Mouse (Mus musculus) kidney, postnatal 4 days (tissue): ENCODE measurements at regions not wholly inside any gene's neighbourhood (a gene's known extent, or its start where the extent isn't known, plus 50 kb on each side); places are given as distances from the start of the nearest gene placed in this dataset.

Source experiments
- DNase-seq, 2 experiments: peaks; one replicate each; pipeline ENCODE4 v3.0.0; 2021; ENCODE audit warnings: mixed read lengths in 2 of 2

DNA sequence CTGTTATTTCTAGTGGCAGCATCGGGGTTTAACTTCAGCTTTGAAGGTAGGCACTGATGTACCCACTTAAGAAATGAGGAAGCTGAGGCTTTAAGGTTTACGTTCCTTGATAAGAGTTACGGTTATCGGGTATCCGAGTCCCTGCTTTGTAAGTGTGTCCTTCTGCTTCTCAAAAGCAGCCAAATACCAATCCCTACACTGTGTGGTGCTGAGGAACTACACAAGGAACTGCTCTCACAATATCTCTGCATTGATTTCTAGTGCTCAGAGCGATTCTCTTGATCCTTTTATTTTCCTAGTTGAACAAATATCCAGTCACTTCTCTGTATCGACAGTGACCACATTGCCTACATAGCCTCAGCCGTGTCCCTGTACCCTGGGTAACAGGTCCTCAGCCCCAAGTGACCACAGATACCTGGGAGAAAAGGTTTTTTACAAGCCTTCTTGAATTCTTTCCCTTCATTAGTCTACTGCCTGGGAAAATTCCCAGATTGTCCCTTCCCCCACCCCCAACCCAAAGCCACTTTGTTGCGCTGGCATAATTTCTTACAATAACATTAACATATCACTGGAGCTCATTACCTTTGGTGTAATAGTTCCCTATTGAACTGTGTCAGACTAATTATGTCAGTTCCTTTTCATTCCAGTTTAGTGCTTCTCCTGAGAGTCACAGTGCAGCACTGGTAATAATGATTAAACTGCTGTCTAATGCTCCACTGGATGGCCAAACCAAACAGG lies 184.0 kb upstream of the Nlrp1b start:
- DNase-seq: peak in 1 of 2 experiments; percentile 11

DNA sequence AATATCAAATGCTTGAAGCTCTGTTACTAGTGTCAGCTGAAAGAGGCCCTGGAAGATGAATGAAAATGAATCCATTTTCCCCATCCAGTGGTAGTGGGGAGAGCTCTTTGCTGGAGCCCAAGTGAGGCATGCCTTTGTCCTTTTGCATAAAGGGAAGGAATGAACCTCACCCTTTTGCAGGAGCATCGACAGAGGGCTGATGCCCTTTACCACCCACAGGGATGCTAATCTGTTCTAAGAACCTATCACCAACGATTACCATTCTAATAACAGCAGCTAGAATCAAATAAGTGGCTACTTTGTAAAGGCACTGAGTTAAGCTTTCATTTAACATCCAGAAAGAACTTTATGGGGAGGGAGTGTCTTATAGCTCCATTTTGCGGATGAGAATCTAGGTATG lies 184.9 kb upstream of the Nlrp1b start:
- DNase-seq: no peak

DNA sequence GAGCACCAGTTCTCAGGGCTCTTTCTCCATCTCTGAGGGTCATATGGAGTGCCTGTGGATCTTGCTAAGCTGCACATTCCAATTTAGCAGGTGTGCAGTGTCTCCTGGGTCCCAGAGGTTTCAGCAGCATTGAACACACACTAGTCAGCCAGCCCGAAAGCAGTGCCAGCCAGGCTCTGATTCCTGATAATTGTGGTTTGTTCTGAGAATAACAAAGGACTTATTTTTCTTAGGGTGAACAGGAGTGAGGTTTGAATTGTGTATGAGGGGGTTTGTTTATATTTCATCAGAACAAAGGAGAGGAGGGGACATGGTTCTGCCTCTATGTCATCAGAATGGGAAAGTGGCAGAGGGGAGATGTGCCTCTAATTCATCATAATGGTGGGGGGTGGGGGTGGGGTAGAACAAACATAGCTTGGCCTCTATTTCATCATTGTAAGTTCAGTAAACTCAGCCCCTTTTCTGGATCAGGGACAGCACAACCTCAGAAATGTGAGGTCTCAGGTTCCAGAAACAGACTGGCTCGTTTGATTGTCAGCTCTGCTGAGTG lies 191.8 kb upstream of the Nlrp1b start:
- no peak for DNase-seq

DNA sequence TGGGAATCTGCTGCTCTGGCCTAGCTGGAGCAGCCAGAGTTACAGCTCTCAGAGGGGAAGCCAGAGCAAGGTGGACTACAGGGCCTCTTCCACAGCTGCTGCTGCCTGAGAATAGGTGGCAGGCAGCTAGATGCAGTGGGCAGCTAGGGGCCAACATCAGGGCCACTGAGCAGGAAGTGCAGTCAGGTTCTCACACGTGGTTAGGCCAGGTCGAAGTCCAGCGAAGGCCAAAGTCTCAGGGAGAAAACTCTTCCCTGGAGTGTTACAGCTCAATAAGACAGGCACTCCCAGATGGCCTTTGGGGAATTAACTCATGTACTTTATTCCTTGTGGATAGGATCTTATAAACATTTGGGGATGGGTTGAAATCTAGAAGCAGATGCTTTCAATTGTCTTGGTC lies 192.7 kb upstream of the Nlrp1b start:
- peak; percentile 19 to 43 for DNase-seq

DNA sequence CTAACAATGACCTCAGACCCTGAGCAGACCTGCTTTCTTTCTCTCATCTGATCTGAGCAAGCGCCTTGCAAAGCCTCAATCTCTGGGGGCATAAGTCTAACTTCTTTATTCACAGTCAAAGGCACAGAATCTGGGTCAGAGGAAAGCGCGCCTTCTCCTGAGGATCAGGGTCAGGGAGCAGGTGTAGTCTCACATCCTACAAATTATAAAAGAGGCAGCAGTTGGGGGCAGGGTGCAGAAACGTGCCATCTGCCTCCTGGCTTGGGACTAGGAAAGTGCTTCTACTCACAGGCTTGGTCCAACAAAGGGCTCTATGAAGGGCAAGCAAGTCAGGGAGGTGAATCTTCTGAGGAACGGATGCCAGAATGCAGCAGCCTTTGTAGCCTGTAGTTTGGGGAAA lies 194.3 kb upstream of the Nlrp1b start:
- no peak for DNase-seq

DNA sequence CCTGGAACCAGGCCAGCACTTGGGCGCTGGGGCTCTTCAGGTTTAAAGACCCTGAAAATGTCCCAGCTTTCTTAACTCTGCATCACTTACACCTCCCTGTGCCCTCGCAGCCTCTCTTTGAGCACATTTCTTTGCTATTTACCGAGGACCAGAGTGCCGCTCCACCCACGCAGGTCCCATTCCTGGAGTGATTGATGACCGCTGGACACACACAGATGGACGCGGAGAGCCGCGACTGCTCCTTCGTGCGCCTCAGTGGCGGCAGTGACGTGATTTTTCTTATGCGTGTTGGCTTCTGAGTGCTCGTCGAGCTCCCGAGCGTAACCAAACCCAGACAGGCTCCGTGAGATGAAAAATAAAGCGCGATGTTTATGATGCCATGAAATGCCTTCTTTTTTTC lies 199.2 kb upstream of the Nlrp1b start:
- DNase-seq: peak; percentile 44 to 65

DNA sequence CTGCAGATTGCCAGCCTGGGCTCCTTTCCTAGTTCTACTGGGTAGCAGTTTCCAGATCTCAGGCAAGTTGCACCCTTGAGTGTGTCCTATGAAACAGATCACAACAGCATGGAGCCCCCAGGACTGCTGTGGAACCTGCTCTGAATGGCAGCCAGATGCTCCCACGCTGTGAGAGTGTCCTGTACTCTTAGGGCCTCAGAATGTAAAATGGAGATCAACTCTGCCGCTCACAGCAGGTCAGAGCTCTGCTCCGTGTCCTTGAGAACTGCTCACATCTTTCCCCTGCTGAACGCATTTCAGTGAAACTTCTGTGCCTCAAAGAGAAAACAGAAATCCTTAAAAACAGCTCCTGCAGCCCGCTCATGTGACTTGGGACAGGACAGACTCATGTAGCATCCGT lies 203.7 kb upstream of the Nlrp1b start:
- no peak for DNase-seq

DNA sequence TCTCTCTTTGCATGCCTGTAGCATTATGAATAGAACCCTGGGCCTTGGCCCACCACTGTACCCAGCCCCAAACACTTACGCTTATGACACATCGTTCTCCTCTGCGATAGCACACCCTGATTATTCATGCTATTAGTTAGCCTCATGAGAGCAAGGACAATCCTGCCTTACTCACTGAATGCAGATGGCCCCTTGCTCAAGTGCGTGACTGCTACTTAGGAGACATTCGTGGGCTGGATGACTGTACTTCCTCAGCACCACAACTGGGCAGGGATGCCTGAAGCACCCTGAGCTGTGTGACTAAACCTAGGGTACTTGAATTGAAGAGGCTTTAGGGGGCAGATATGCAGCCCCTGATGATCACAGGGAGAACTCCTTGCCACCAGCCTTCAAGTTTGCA lies 204.4 kb upstream of the Nlrp1b start:
- DNase-seq: no peak

DNA sequence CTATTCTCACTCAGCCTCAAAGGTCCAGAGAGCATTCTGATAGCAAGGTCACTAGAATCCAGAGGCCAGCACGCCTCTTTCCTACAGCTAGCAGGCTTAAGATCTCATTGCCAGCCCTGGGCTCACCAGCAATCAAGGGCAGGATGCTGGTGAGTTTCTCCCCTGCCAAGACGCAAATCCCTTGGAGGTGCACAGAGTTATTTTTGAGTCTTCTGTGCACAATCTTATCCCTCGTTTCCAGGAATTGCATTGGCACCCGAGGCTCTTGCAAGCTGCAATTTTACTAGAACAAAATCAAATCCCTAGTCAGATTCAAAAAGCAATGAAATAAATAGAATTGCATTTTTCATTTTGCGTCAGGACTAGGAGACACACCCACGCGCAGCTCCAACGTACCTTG lies 205.2 kb upstream of the Nlrp1b start:
- no peak for DNase-seq

DNA sequence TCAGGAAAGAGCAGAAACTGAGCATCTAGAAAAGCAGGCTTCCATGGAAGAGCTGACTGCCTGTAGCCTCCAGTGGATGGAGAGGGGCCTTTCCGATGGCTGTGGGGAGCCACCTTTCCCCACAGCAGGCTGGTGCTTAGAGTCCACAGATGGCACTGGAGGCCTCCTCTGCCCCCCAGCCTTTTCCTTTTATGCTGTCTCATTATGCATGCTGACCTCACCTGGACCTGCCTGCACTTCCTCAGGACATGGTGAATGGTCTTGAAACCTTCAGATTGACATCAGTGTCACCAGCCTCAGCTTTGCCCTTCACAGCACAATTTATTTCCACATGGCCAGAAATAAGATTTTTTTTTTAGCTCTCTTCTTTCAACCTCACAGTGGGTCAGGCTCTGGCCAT lies 205.8 kb upstream of the Nlrp1b start:
- DNase-seq: no peak

DNA sequence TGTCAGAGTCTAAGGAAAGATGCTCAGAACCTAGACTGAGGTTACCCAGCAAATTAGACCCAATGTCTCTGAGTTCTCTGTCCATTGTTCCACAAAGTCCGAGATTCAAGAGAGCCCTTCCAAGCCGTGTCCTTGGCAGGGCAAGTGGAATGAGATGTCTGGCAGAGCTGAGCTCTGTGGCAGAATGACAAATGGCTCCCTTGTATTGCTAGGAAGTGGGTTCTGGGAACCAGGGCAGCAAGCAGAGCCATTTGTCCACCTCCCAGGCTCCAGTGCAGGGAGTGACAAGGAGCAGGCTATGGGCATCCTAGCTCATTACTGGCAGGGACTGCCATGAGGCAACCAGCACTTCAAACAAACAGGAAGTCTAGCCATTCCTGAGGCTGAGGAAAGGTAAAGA lies 206.3 kb upstream of the Nlrp1b start:
- no peak for DNase-seq

DNA sequence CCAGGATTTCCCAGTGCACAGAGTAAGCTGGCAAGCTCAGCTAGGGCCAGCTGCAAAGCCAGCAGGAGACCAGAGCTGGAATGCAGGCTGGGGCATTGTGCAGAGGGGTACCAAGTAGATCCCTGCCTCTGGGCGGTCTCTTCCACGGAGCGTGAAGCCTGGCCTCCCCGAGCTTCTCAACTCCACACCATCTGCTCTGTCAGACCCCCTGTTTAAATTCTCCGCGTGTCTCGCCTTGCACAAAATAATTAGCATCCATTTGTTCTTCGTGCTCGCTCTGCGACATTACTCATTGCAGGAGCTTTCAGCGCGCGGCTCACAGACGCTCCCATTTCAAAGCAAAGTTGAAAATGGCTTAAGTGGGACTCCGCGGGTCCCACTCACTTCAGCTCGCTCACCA lies 209.3 kb upstream of the Nlrp1b start:
- DNase-seq: peak; percentile 26 to 40

DNA sequence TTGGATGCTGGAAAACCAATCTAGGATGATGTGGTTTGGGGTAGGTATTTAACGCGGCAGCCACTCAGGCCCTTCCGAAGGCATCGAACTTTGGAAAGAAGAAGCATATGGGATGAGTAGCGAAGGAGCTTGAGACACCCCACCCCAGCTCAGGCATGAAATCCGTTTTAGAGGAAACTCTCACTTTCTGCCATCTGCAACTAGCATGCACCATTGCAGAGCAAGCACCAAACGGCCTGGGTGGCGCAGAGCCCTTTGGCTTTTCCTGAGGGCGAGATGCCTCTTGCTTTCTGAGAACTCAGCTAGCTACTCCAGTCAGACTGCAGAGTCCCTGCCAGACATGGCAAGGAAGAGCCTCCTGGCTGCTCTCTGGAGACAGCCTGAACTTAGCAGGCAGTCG lies 209.9 kb upstream of the Nlrp1b start:
- DNase-seq: no peak

DNA sequence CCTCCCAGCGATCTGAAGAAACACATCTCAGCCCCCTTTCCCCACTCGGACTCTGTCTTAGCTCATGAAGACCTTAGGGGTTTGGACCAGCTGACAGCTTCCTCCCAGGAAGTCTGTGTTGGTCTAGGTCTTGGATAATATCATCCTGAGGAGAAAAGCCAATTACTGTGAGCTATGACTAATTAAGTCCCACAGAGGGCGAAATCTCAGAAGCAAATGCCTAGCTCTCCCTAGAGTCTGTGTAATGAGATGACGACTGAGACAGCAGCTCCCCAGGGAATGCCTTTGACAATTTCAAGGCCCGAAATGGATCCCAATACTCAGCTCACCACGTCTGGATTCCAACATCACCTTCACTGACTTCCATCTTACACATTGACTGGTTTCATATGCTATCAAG lies 213.5 kb upstream of the Nlrp1b start:
- DNase-seq: no peak

DNA sequence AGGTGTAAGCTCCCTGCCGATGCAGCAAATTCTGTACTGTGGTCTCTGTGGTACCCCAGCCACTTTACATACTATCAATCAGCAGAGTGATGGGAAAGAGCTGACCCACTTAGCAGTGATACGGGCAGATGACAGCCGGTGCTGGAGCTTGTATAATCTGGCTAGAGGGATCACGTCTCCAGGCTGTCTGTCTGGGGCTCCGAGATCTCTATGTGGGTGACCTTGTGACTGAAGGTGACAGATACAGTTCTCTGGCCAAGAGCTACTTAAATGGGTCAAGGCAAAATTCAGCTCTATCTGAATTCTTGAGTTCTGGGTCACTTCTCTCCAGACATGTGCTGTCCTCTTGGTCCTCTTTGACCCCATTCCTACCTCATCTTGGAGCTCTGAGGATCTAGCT lies 216.1 kb upstream of the Nlrp1b start:
- no peak for DNase-seq

DNA sequence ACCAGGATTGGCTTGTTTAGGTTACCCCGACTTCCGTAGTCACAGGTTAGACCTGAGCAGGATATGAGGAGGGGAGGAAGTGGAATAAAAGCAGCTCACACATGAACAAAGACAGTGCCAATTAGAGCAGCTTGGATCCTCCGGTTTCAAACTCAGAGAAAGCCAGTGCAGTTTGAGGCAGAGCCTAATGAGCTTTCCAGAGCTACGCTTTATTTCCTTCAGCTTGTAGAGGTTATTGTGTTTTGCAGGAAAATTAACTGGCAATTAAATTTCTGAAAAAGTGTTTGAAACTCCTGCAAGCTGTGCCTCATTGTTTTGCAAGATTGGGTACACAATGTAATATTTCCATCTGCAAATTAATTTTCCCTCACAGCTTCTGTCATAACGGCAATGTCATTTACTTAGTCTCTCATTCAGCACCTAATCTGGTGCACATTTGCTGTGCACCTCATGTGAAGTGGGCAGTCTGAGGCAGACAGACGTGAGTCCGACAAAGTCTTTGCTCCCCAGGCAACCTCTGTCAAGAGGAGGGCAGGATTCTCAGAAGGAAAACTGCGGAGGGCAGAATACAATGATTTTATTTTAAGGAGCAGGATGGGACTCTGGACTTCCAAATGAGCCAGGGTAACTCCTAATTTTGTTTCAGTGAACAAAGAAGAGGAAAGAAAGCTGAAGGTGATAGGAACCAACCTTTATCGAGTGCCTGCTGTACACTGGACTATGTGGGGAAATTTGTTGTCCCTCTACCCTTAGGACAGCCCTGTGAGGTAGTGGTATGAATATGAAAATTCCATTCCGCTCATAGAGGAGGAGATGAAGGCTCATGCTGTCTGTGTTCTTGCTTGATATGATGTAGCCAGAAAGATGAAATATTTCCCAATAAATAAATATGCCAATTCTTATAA lies 217.6 kb upstream of the Nlrp1b start:
- DNase-seq: no peak

DNA sequence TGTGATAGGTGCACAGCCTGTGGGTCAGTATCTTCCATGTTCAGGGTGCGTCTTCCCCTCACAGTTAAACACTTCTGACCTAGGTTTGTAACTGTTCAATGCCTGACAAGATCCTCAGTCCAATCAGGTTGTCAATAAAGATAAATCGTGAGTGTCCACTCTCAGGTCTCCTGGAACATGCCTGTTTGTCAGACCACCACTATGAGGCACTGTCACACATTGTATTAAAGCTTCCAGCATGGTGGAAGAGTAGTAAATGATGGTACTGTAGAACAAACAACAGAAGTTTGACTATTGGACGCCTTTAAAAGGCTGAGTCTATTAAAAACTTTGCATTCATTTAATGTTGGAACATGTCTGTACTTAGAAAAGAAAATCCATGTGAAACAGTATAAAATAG lies 249.6 kb upstream of the Nlrp1b start:
- DNase-seq: no peak

DNA sequence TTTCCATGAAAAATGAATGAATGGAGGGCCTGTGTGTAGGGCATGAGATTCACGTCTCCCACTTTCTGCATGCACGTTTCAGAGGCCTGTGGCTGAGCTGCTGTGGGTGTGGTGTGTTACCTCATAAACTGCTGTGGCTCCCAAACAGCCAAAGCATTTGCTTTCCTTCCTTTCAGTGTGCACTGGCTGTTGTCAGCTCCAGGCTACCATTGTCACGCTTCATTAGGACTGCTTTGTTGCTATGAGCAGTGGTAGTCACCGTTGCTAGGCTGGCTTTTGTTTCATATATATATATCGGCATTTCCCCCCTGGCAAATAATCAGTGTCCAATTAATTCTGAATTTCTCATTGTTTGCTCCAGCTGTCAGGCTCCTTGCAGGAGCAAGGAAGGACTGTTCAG lies 251.9 kb upstream of the Wscd1 start:
- peak in 1 of 2 experiments; percentile 7 for DNase-seq

DNA sequence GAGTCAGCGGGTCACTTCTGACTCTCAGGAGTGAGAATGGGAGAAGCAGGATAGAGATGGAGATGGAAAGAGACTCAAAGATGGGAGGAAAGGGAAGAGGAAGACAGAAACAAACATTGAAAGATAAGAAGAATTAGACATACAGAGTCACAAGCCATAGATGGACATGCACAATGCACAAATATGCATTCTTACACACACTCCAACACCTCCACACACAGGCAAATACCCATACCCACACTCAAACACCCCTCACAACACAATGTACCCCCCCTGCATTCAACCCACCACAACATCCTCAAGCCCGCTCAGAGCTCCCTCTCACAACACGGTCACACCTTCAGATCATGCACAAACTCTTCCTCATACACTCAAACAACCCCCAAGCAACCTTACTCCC lies 251.4 kb upstream of the Wscd1 start:
- no peak for DNase-seq

DNA sequence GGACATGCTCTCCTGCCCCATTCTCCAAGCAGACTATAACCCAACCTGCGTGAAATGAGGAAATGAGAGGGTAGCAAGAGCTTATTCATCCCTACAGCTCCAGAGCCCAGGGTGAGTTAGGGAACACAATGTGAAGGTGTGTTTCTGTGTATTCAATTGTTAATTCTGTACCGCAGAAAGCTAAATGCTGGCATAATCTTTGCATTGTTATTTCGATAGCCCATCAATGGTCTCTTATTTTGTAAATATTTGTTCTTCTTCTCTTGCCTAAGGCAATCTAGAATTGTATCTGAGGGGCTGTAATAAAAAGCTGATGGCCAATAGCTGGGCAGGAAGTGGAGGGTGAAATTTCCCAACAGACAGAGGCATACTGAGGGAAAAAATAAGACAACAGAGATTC lies 247.6 kb upstream of the Wscd1 start:
- no peak for DNase-seq

DNA sequence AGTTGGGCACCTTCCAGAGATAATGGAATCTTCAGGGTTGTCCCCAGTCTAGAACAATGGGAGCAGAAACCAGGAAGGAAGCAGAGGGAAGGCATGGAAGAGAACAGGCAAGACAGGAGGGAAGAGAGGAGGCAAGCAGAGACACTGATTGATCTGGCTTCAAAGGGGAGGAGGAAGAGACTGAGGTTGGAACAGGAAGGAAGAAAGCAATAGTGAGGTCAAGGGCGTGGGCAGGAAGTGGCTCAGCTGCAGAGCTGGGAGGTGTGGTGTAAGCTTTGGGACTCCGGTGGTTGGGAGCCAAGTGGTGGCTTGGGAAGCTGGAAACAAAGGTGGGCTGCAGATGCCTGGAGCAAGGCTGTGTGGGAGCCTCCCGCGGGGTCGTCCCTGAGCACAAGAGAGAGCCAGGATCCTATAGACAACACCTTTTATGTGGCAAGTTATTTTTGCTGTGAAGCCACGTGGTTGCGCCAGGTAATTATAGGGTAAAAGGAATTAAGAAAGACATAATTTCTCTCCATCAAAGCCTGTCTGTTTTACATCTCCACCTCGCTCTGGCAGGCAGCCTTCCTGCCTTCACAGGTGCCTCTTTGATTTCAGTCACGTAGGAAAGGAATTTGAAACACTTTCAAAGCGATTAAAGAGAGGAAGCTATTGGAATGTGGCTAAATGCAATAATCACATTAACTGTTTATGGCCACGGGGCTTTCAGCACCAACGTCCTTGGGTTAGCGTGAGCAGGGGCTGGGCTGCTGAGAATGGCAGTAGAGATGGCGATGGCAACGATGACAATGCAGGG lies 237.3 kb upstream of the Wscd1 start:
- peak; percentile 26 to 45 for DNase-seq

DNA sequence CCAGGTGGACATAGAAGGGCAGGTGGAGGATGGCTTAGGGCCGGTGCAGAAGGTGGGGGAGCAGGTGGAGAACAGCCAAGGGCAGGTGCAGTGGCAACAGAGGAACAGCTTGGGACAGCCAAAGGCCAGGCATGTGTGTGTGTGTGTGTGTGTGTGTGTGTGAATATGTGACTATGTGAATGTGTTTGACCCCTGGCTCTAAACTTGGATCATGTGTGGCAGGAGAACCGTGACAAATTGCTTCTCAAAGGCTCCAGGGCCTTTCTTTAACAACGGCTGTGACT lies 236.7 kb upstream of the Wscd1 start:
- peak in 1 of 2 experiments; percentile 39 for DNase-seq

DNA sequence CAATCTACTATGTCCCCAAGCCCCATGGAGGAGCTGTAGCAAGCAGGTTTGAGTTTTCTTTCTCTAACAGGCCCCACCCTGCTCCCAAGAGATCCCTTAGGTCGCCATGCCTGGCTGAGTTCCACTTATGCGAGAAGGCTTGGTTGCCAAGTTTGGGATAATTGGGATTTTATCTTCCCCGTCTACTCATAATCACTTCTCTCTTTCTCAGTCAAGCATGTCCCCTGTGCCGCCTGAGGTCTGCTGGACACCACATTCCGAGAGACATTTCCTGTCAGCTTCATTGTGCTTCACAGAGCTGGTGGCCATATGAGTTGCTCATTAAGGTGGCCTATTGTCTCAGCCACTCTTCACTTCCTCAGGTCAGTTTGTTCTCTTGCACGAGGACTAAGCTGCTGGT lies 234.5 kb upstream of the Wscd1 start:
- DNase-seq: peak; percentile 58 to 70
